Mouse (Mus musculus) MEL (cell line): ENCODE data around the gene Lrrc20. TPM values are rescaled to one million over a fixed set of nuclear protein-coding genes. Genes with fewer than 3 reads are reported as not detected.

Experiments
- DNase-seq: peaks from one replicate; pipeline ENCODE4 v3.0.0; 2011; ENCODE audit warnings: low read depth, low spot score
- H3K27ac ChIP-seq: 2 replicates; pipeline ENCODE4 v1.5.1; 2012; ENCODE audit warnings: low read depth, mild to moderate bottlenecking, control low read depth, low read length, moderate library complexity; ENCODE audit not compliant: control insufficient read depth
- H3K27me3 ChIP-seq, 2 experiments: fragments of 150-350 bp in 1 of 2; sonication (generic) in 1 of 2; 2 replicates each; pipeline ENCODE4 v1.6.1; 2012; ENCODE audit warnings: low read length in 2 of 2, mild to moderate bottlenecking in 2 of 2, improper control_type of control experiment in 1 of 2, moderate library complexity in 1 of 2; ENCODE audit not compliant: insufficient read depth in 2 of 2, control insufficient read depth in 1 of 2
- H3K36me3 ChIP-seq, 2 experiments: 2 replicates each; pipeline ENCODE4 v1.6.1; 2012 to 2014; ENCODE audit warnings: low read length in 2 of 2, improper control_type of control experiment in 1 of 2, inconsistent platforms in 1 of 2, mild to moderate bottlenecking in 1 of 2; ENCODE audit not compliant: insufficient read depth in 2 of 2, control insufficient read depth in 1 of 2
- H3K4me1 ChIP-seq, 2 experiments: fragments of 150-350 bp in 1 of 2; sonication (generic) in 1 of 2; 2 replicates each; pipeline ENCODE4 v1.6.1; 2012; ENCODE audit warnings: low read length in 2 of 2, improper control_type of control experiment in 1 of 2, mild to moderate bottlenecking in 1 of 2; ENCODE audit not compliant: insufficient read depth in 2 of 2, control insufficient read depth in 1 of 2
- H3K4me3 ChIP-seq, 2 experiments: fragments of 150-350 bp in 1 of 2; sonication (generic) in 1 of 2; 2 replicates each; pipeline ENCODE4 v1.5.1; 2012; ENCODE audit warnings: low read depth in 2 of 2, low read length in 2 of 2, mild to moderate bottlenecking in 2 of 2, moderate library complexity in 2 of 2, control low read depth in 1 of 2, improper control_type of control experiment in 1 of 2; ENCODE audit not compliant: control insufficient read depth in 1 of 2, insufficient read depth in 1 of 2
- H3K79me2 ChIP-seq: 2 replicates; pipeline ENCODE4 v1.6.1; 2012; ENCODE audit warnings: mild to moderate bottlenecking, low read length, moderate library complexity; ENCODE audit not compliant: control insufficient read depth, poor library complexity, insufficient read depth
- H3K9ac ChIP-seq: 2 replicates; pipeline ENCODE4 v1.6.1; 2012; ENCODE audit warnings: low read depth, mild to moderate bottlenecking, control low read depth, low read length, moderate library complexity; ENCODE audit not compliant: control insufficient read depth, poor library complexity, severe bottlenecking
- H3K9me3 ChIP-seq: fragments of 150-350 bp; sonication (generic); replicated peaks from 2 replicates; pipeline ENCODE4 v1.6.1; 2012; ENCODE audit warnings: mild to moderate bottlenecking, low read length, improper control_type of control experiment, moderate library complexity; ENCODE audit not compliant: insufficient read depth
- BHLHE40 ChIP-seq: IDR thresholded peaks from 2 replicates; pipeline ENCODE4 v1.6.1; 2012; ENCODE audit warnings: low read depth, mild to moderate bottlenecking, inconsistent platforms, low read length, improper control_type of control experiment, borderline replicate concordance
- CHD1 ChIP-seq: IDR thresholded peaks from 2 replicates; pipeline ENCODE4 v1.6.1; 2012; ENCODE audit warnings: low read depth, mild to moderate bottlenecking, inconsistent platforms, low read length, improper control_type of control experiment
- E2F4 ChIP-seq: IDR thresholded peaks from 2 replicates; pipeline ENCODE4 v1.6.1; 2011; ENCODE audit warnings: low read depth, low read length, improper control_type of control experiment, borderline replicate concordance
- EP300 ChIP-seq, 2 experiments: IDR thresholded peaks; 2 replicates each; pipeline ENCODE4 v1.6.1; 2011; ENCODE audit warnings: improper control_type of control experiment in 2 of 2, low read length in 2 of 2, low read depth in 1 of 2, mild to moderate bottlenecking in 1 of 2
- HCFC1 ChIP-seq: IDR thresholded peaks from 2 replicates; pipeline ENCODE4 v1.6.1; 2012; ENCODE audit warnings: low read depth, mild to moderate bottlenecking, inconsistent platforms, low read length, improper control_type of control experiment, moderate library complexity
- KAT2A ChIP-seq: conservative IDR thresholded peaks from 2 replicates; pipeline ENCODE4 v1.6.1; 2012; ENCODE audit warnings: low read depth, low read length, improper control_type of control experiment, inconsistent platforms
- MAFK ChIP-seq: IDR thresholded peaks from 2 replicates; pipeline ENCODE4 v1.6.1; 2011; ENCODE audit warnings: low read depth, mild to moderate bottlenecking, low read length, improper control_type of control experiment, borderline replicate concordance
- MXI1 ChIP-seq: IDR thresholded peaks from 2 replicates; pipeline ENCODE4 v1.6.1; 2011; ENCODE audit warnings: mild to moderate bottlenecking, low read depth, low read length, improper control_type of control experiment
- MYB ChIP-seq: IDR thresholded peaks from 2 replicates; pipeline ENCODE4 v1.6.1; 2011; ENCODE audit warnings: mild to moderate bottlenecking, low read depth, low read length, improper control_type of control experiment
- MYC ChIP-seq: IDR thresholded peaks from 2 replicates; pipeline ENCODE4 v1.6.1; 2011; ENCODE audit warnings: low read depth, mild to moderate bottlenecking, low read length, improper control_type of control experiment, moderate library complexity
- NELFE ChIP-seq: IDR thresholded peaks from 2 replicates; pipeline ENCODE4 v1.6.1; 2011; ENCODE audit warnings: low read depth, low read length, improper control_type of control experiment
- POLR2A ChIP-seq, 2 experiments: IDR thresholded peaks; 2 replicates each; pipeline ENCODE4 v1.6.1; 2011 to 2012; ENCODE audit warnings: low read length in 2 of 2, mild to moderate bottlenecking in 2 of 2, control low read depth in 1 of 2, improper control_type of control experiment in 1 of 2, low read depth in 1 of 2, moderate library complexity in 1 of 2; ENCODE audit not compliant: control insufficient read depth in 1 of 2, insufficient read depth in 1 of 2, poor library complexity in 1 of 2
- RCOR1 ChIP-seq: IDR thresholded peaks from 2 replicates; pipeline ENCODE4 v1.6.1; 2012; ENCODE audit warnings: low read depth, mild to moderate bottlenecking, inconsistent platforms, low read length, improper control_type of control experiment
- SIN3A ChIP-seq: IDR thresholded peaks from 2 replicates; pipeline ENCODE4 v1.6.1; 2012; ENCODE audit warnings: low read length, improper control_type of control experiment, inconsistent platforms
- SMC3 ChIP-seq: IDR thresholded peaks from 2 replicates; pipeline ENCODE4 v1.6.1; 2011; ENCODE audit warnings: low read depth, low read length, improper control_type of control experiment
- TCF12 ChIP-seq: IDR thresholded peaks from 2 replicates; pipeline ENCODE4 v1.6.1; 2014; ENCODE audit warnings: low read depth, mild to moderate bottlenecking, inconsistent platforms, low read length, improper control_type of control experiment, moderate library complexity
- UBTF ChIP-seq: IDR thresholded peaks from 2 replicates; pipeline ENCODE4 v1.6.1; 2012; ENCODE audit warnings: low read depth, mild to moderate bottlenecking, inconsistent platforms, low read length, improper control_type of control experiment, moderate library complexity, borderline replicate concordance; ENCODE audit not compliant: insufficient read depth
- USF2 ChIP-seq, 2 experiments: IDR thresholded peaks; 2 replicates each; pipeline ENCODE4 v1.6.1; 2011 to 2012; ENCODE audit warnings: improper control_type of control experiment in 2 of 2, low read length in 2 of 2, borderline replicate concordance in 1 of 2, inconsistent platforms in 1 of 2, low read depth in 1 of 2, mild to moderate bottlenecking in 1 of 2; ENCODE audit not compliant: insufficient read depth in 1 of 2
- ZKSCAN1 ChIP-seq: IDR thresholded peaks from 2 replicates; pipeline ENCODE4 v1.6.1; 2012; ENCODE audit warnings: low read depth, mild to moderate bottlenecking, inconsistent platforms, low read length, improper control_type of control experiment, moderate library complexity
- ZNF384 ChIP-seq: IDR thresholded peaks from 2 replicates; pipeline ENCODE4 v1.6.1; 2012; ENCODE audit warnings: low read depth, mild to moderate bottlenecking, inconsistent platforms, low read length, improper control_type of control experiment
- polyA plus RNA-seq, 2 experiments: library from polyadenylated mRNA; stranded (reverse) in 1 of 2; unstranded in 1 of 2; fragments of >175 nt in 1 of 2; fragments of >200 nt in 1 of 2; gene quantifications; 2 replicates each; pipeline versions ENCODE4 v1.2.1 to v1.2.4; 2012; ENCODE audit warnings: low replicate concordance in 2 of 2, low read depth in 1 of 2; ENCODE audit not compliant: insufficient read length in 2 of 2, insufficient read depth in 1 of 2, missing spikeins in 1 of 2
- total RNA-seq: library from RNA; depleted of rRNA; stranded (reverse); fragments of 300-350 nt; gene quantifications from 2 replicates; pipeline ENCODE4 v1.2.3, GENCODE M21; 2012

The Lrrc20 gene
- total and polyA plus RNA-seq, 3 experiments = 7.6 to 14.7 TPM; not detected in 1

GRCm38 (mm10) chr10:61486551-61487339, 11.1 kb downstream of the Lrrc20 start:
- TF ChIP-seq USF2 (IDR thresholded peaks at IDR 0.05; ENCODE audit: borderline replicate concordance in 1 of 2, insufficient read depth in 1 of 2, low read depth in 1 of 2, low read length in 2 of 2) = no peak
- TF ChIP-seq MXI1 = no peak
- no peak for TF ChIP-seq HCFC1
- no peak for TF ChIP-seq SMC3
- TF ChIP-seq MAFK = no peak
- TF ChIP-seq CHD1 = no peak
- no peak for TF ChIP-seq ZNF384
- no peak for TF ChIP-seq ZKSCAN1
- TF ChIP-seq POLR2A (IDR thresholded peaks at IDR 0.05; ENCODE audit: control insufficient read depth in 1 of 2, insufficient read depth in 1 of 2, low read depth in 1 of 2, low read length in 2 of 2, poor library complexity in 1 of 2) = no peak
- TF ChIP-seq NELFE = no peak
- no peak for TF ChIP-seq KAT2A
- TF ChIP-seq SIN3A = no peak
- H3K27me3 ChIP-seq = no peaks in the 10 kb centered on the region
- DNase-seq = no peak
- no peak overlapping the region for H3K9ac ChIP-seq
- no peak overlapping the region for H3K27ac ChIP-seq
- H3K9me3 ChIP-seq = no peaks in the 10 kb centered on the region
- peaks cover 0 to 3% of the 10 kb centered on the region in 2 experiments; a peak in 2 of 4 replicates for H3K4me1 ChIP-seq
- H3K79me2 ChIP-seq = no peaks in the 10 kb centered on the region
- no peak overlapping the region for H3K4me3 ChIP-seq
- peaks cover 0 to 3% of the 10 kb centered on the region in 2 experiments; a peak in 2 of 4 replicates for H3K36me3 ChIP-seq

GRCm38 (mm10) chr10:61488522-61489110, 13.0 kb downstream of the Lrrc20 start:
- Histone ChIP-seq H3K79me2 (no peaks in the 10 kb centered on the region), H3K27me3 (no peaks in the 10 kb centered on the region), H3K4me1 (peaks cover 0 to 6% of the 10 kb centered on the region in 2 experiments; a peak in 2 of 4 replicates), H3K9me3 (no peaks in the 10 kb centered on the region), H3K36me3 (peaks cover 0 to 9% of the 10 kb centered on the region in 2 experiments; a peak in 2 of 4 replicates), H3K9ac (no peak overlapping the region), H3K27ac (no peak overlapping the region), H3K4me3 (no peak overlapping the region)
- DNase-seq = no peak
- TF ChIP-seq BHLHE40 (no peak), RCOR1 (no peak), E2F4 (no peak), TCF12 (no peak), SMC3 (no peak), MXI1 (no peak), MYB (no peak), HCFC1 (no peak), EP300 (IDR thresholded peaks at IDR 0.05; ENCODE audit: low read depth in 1 of 2, low read length in 2 of 2) (no peak), MYC (no peak), KAT2A (no peak), UBTF (no peak)
